Mouse (Mus musculus): ENCODE measurements around the gene Ar. TPM values are rescaled to one million over a fixed set of nuclear protein-coding genes. Genes with fewer than 3 reads are reported as not detected.
A peak's percentile ranks its signal among the peaks of the same experiment; 100 is the strongest.

Gene Ar
- under 1 TPM; 0.76 to 0.79 TPM for total RNA-seq (2021)

DNA sequence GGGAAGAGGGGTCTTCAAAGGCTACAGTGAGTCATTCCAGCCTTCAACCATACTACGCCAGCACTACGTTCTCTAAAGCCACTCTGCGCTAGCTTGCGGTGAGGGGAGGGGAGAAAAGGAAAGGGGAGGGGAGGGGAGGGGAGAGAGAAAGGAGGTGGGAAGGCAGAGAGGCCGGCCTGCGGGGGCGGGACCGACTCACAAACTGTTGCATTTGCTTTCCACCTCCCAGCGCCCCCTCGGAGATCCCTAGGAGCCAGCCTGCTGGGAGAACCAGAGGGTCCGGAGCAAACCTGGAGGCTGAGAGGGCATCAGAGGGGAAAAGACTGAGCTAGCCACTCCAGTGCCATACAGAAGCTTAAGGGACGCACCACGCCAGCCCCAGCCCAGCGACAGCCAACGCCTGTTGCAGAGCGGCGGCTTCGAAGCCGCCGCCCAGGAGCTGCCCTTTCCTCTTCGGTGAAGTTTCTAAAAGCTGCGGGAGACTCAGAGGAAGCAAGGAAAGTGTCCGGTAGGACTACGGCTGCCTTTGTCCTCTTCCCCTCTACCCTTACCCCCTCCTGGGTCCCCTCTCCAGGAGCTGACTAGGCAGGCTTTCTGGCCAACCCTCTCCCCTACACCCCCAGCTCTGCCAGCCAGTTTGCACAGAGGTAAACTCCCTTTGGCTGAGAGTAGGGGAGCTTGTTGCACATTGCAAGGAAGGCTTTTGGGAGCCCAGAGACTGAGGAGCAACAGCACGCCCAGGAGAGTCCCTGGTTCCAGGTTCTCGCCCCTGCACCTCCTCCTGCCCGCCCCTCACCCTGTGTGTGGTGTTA lies at the start of gene Ar:
Ar (plus strand) TSS at position 239 of the 812 bp plus-strand sequence.
- intact Hi-C loops (cut with DNase I) = no loop called here
- DNase-seq = no peak

DNA sequence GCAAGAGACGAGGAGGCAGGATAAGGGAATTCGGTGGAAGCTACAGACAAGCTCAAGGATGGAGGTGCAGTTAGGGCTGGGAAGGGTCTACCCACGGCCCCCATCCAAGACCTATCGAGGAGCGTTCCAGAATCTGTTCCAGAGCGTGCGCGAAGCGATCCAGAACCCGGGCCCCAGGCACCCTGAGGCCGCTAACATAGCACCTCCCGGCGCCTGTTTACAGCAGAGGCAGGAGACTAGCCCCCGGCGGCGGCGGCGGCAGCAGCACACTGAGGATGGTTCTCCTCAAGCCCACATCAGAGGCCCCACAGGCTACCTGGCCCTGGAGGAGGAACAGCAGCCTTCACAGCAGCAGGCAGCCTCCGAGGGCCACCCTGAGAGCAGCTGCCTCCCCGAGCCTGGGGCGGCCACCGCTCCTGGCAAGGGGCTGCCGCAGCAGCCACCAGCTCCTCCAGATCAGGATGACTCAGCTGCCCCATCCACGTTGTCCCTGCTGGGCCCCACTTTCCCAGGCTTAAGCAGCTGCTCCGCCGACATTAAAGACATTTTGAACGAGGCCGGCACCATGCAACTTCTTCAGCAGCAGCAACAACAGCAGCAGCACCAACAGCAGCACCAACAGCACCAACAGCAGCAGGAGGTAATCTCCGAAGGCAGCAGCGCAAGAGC lies 1.3 kb downstream of the Ar start:
- DNase-seq = no peak
- intact Hi-C loops (cut with DNase I) = no loop called here

DNA sequence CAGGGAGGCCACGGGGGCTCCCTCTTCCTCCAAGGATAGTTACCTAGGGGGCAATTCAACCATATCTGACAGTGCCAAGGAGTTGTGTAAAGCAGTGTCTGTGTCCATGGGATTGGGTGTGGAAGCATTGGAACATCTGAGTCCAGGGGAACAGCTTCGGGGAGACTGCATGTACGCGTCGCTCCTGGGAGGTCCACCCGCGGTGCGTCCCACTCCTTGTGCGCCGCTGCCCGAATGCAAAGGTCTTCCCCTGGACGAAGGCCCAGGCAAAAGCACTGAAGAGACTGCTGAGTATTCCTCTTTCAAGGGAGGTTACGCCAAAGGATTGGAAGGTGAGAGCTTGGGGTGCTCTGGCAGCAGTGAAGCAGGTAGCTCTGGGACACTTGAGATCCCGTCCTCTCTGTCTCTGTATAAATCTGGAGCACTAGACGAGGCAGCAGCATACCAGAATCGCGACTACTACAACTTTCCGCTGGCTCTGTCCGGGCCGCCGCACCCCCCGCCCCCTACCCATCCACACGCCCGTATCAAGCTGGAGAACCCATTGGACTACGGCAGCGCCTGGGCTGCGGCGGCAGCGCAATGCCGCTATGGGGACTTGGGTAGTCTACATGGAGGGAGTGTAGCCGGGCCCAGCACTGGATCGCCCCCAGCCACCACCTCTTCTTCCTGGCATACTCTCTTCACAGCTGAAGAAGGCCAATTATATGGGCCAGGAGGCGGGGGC lies 2.0 kb downstream of the Ar start:
- intact Hi-C loops (cut with DNase I) = no loop called here
- no peak for DNase-seq

GRCm38 (mm10) chrX:98189759-98190158 lies 41.2 kb downstream of the Ar start:
- DNase-seq = no peak
- intact Hi-C loops (cut with DNase I) = no loop called here

- intact Hi-C loops (cut with DNase I) = no loop called here
- no peak for DNase-seq
Measured at GRCm38 (mm10) chrX:98205766-98206165, 57.2 kb downstream of the Ar start.

DNA sequence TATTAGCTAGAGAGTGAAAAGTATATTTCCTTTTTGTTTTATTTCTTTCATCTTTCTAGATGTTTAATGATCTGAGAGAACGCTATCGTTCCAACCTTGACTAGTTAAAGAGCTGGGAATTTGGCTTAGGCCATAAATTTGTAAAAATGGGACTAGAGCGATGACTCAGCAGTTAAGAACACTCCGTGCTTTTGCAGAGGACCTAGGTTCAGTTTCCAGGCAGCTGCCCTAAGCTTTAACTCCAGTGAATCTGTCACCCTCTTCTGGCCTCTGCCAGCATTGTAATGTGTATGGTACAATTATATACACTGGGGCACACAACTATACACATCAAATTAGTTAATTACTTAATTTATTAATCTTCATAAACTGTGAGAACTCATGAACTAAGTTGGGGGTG lies 58.6 kb downstream of the Ar start:
- DNase-seq = no peak
- intact Hi-C loops (cut with DNase I) = no loop called here

DNA sequence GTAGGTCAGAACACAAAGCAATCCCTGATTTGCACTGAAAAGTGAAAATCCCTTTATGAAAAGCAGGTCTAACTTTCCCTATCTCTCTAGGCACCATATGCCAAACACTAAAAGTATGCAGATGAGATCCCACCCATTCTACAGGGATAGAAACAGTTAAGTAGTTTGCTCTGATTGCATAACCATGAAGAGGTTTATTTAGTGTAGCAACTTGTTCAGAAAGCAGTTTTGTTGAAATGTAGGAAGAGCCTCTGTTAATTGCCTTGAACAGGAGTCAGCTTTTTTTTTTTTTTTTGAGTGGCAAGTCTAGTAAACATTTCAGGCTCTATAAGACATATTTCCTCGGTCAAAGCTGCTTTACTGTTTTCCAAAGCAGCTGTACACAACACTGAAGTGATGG lies 67.5 kb downstream of the Ar start:
- intact Hi-C loops (cut with DNase I) = no loop called here
- no peak for DNase-seq

DNA sequence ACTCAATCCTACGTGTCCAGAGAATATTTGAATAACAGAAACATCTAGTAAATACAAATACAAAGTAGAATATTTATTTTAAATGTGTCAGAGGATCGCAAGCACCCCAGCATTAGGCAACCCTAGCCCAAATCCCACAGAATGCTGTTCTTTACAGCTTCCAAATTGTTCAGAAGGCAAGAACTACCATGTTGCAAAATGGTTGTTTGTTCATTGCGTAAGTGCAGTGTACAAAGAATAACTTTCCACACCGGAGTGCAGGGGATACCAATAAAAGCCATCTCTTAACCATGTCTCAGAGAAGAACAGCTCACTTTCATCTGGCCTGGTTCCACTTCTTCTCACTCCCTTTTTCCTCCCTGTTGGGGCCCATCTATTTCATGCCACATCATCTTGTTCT lies 90.4 kb downstream of the Ar start:
- intact Hi-C loops (cut with DNase I) = no loop called here
- DNase-seq = no peak

DNA sequence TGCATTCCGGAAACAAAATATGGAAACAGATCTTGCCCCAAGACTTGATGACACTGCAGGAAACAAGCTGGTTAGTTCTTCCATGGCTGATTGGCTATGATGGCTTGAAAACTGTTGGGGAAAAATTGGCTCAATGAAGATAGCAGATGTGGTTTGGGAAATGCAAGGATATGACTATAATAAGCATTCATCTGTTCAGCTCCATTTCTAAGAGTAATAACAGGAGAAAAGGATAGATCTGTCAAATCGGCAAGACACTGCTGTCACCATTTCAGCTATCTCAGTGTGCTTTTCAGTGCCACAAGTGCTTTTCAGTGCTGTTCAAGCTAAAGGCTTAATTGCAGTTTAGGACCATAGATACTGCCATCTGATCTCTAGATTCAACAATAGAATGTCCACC lies 96.5 kb downstream of the Ar start:
- intact Hi-C loops (cut with DNase I) = no loop called here
- DNase-seq = no peak

GRCm38 (mm10) chrX:98248363-98248762 lies 99.8 kb downstream of the Ar start:
- no peak for DNase-seq
- intact Hi-C loops (cut with DNase I) = no loop called here

DNA sequence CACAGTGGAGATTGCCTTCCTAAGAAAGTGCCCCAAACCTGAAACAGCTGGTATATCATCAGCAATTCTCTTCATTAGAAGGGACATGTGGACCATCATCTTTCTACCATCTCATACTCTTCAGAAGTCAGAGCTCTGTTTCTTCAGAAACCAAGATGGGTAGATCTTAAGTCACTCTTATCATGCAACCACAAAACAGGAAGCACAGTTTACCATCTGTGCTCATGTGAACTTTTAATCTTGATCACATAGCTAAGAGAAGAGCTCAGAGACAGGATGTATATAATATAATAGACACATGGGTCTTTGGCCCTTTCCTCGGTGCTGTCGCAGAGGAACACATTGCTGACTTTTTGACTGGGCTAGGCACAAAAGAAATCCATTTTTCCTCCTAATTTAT lies 111.1 kb downstream of the Ar start:
- DNase-seq = no peak
- intact Hi-C loops (cut with DNase I) = no loop called here

GRCm38 (mm10) chrX:98265755-98266154 lies 117.2 kb downstream of the Ar start:
- intact Hi-C loops (cut with DNase I) = no loop called here
- no peak for DNase-seq

GRCm38 (mm10) chrX:98271361-98271760 lies 122.8 kb downstream of the Ar start:
- no peak for DNase-seq
- intact Hi-C loops (cut with DNase I) = no loop called here

- no peak for DNase-seq
- intact Hi-C loops (cut with DNase I) = no loop called here
Measured at GRCm38 (mm10) chrX:98291763-98292162, 143.2 kb downstream of the Ar start.

DNA sequence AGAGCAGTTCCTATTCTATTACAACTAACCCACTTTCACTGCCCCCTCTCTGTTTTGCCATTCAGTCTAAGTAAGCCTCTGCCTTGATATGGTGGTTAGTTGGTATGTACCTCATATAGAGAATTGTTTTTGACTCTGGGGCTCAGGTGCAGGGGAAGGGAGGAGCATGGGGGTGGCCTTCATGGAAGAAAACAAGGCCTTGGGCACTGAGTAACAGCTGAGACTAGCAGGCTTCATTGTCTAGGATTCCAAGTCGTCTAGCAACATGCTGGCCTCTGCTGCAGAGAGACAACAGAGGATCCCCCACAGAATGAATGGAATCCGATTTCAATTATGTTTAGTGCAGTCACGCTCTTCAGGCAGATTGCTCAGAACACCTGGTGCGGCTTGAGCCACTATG lies 152.1 kb downstream of the Ar start:
- intact Hi-C loops (cut with DNase I) = no loop called here
- no peak for DNase-seq

- DNase-seq = no peak
- intact Hi-C loops (cut with DNase I) = no loop called here
Measured at GRCm38 (mm10) chrX:98301924-98302323, 153.4 kb downstream of the Ar start.

- intact Hi-C loops (cut with DNase I) = no loop called here
- no peak for DNase-seq
Measured at GRCm38 (mm10) chrX:98315961-98316360, 167.4 kb downstream of the Ar start.

DNA sequence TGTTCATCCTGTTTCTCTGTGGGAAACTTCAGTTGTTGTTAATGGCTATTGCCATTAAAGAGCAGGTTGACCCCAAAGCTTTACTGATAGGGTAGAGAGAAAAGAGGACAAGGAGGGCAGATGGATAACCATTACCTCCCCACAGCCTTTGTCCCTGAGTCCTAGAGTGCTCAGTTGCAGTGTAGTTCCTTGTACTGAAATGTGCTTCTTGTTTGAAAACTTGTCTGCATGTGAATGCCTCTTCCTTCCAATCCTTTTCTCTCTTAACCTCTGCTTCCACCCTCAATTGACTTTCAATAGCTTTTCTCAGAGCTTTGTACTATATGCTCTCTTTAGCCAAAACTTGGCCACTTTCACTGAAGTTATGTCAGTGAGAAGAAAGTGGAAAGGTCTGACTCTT lies 168.9 kb downstream of the Ar start:
- no peak for DNase-seq
- intact Hi-C loops (cut with DNase I) = no loop called here

DNA sequence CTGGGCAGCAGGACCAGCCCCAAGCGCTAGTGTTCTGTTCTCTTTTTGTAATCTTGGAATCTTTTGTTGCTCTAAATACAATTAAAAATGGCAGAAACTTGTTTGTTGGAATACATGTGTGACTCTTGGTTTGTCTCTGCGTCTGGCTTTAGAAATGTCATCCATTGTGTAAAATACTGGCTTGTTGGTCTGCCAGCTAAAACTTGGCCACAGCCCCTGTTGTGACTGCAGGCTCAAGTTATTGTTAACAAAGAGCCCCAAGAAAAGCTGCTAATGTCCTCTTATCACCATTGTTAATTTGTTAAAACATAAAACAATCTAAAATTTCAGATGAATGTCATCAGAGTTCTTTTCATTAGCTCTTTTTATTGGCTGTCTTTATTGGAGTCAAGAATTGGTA lies 174.5 kb downstream of the Ar start:
- no peak for DNase-seq
- intact Hi-C loops (cut with DNase I) = no loop called here

GRCm38 (mm10) chrX:98347481-98347880 lies 198.9 kb downstream of the Ar start:
- intact Hi-C loops (cut with DNase I) = no loop called here
- no peak for DNase-seq

DNA sequence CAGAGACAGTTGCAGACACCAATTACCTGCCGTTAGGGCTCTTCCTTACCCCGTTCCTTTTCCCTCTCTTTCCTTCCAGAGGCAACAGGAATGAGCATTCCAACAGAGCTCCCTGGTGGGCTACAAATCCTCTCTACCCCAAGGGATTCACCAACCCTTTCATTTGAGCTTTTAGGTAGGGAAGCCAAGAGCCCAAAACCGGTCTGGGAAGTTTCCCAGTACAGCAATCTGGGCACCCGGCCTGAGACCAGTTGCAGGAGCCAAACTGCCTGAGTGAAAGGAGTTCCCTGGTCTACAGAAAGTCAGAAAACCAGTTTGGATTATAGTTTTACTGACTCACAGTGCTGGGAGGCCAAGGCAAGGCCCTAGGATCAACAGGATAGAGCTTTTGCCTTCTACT lies 199.5 kb downstream of the Ar start:
- intact Hi-C loops (cut with DNase I) = no loop called here
- DNase-seq = peak; percentile 6

Data from left cerebral cortex, postnatal 4 days (tissue).